Mouse (Mus musculus) monocyte, adult 2 months (primary cell): ENCODE data around the gene Vmn2r11.
"Not testable (repeated sequence)": the region's sequence is repeated elsewhere in the genome, so short reads cannot be mapped to it uniquely, and the experiment has no call there.

Experiments used
- DNase-seq, 2 experiments: peaks; one replicate each; pipeline ENCODE4 v3.0.0; 2022; ENCODE audit warnings: low spot score in 2 of 2, low read depth in 1 of 2

Vmn2r11 gene

DNA sequence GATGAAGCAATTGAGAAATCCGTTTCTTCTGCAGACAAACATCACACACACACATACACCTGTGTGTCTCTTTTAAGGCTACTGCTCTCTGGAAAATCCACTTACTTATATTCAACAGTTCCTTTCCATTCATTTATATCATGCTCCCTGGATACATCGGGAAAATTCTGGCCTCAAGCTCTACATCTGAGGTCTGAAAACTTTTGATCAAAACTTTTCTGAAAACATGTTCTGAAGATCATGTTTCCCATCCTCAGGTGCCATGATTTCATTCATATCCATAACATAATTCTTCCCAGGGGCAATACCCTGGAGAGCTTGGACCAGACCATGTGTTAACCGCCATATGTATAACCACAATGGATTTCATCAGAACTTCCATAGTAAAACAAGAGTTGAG, at the start of gene Vmn2r11:
Vmn2r11 (minus strand) TSS at position 101 of the 400 bp plus-strand sequence.
- not testable (repeated sequence) for DNase-seq

DNA sequence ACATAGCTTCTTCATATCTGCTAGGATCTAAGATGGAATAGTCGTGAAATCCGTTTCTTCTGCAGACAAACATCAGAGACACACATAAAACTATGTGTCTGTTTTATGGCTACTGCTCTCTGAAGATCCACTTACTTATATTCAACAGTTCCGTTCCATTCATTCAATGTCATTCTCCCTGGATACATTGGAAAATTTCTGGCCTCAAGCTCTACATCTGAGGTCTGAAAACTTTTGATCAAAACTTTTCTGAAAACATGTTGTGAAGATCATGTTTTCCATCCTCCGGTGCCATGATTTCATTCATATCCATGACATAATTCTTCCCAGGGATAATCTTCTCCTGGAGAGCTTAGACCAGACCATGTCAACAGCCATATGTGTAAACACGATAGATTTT, 38.5 kb upstream of the Vmn2r11 start, which contains the start of gene Vmn2r12:
Vmn2r12 (minus strand) TSS at position 101 of the 400 bp plus-strand sequence.
- DNase-seq, result not testable (repeated sequence)

DNA sequence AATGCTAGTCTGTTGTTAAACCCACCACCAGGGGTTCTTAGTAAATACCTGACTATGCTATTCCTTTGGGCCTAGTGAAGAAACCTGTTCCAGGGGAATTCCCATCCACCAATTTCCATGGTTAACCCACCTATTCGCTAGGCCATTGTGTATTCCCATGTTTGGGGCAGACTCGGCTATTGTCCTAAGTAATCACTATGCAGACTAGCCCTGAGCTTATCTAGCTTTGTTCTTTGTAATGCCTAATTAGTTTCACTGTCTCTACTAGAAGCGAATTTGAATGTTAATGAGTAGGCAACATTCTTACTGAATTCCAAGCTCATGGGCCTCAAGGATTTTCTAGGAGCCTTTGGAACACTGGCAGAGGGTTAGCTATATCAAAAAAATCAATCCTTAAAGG, 37.1 kb upstream of the Vmn2r11 start:
- not testable (repeated sequence) for DNase-seq

DNA sequence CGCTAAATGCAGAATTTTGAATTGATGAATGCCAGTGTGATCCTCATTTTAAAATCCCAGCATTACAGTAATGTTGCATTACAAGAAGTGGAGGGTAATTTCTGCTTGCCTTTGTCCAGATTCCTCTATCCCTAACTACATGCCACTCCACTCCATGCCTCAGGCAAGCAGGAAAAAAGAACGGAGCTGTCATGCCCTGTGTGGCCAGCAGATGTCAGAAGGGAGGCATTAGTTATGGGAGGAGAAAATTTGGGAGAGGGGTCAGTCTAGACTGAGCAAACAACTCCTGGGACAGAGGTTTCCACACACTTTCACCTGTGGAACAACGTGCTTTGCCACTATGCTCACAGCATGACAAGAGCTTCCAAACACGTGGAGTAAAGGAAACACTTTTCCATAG, 12.6 kb upstream of the Vmn2r11 start:
- not testable (repeated sequence) for DNase-seq

DNA sequence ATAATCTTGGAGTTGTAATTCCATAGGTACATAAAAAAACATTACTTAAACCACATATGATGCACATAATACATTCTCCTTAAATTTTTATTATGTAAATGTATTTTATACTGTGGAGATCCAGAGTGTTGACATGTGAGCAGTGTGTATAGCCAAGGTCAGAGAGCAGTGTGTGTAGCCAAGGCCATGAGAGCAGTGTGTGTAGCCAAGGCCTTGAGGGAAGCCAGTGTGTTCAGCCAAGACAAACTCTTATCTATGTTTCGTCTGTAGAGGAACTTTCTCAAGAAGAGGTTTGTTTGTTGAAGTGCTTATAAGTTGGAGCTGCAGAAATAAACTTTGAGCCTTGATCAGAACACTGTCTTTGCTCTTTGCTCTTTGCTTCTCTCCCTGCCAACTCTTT, 4.1 kb downstream of the Vmn2r11 start:
- no peak for DNase-seq

DNA sequence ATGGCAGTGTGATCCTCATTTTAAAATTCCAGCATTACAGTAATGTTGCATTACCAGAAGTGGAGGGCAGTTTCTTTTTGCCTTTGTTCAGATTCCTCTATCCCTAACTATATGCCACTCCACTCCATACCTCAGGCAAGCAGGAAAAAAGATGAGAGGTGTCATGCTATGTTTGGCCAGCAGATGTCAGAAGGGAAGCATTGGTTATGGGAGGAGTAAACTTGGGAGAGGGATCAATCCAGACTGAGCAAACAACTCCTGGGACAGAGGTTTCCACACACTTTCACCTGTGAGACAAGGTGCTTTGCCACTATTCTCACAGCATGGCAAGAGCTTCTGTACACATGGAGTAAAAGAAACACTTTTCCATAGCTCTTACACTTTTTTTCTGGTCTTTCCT, 26.8 kb downstream of the Vmn2r11 start:
- no peak for DNase-seq

DNA sequence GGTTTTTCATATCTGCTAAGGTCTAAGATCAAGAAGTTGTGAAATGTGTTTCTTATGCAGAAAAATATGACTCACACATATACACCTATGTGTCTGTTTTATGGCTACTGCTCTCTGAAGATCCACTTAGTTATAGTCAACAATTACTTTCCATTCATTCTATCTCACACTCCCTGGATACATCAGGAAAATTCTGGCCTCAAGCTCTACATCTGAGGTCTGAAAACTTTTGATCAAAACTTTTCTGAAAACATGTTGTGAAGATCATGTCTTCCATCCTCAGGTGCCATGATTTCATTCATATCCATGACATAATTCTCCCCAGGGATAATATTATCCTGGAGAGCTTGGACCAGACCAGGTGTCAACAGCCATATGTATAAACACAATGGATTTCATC, 52.9 kb downstream of the Vmn2r11 start, which contains the start of gene Vmn2r10:
Vmn2r10 (minus strand) TSS at position 101 of the 400 bp plus-strand sequence.
- DNase-seq, result not testable (repeated sequence)
